Mouse (Mus musculus) lung, adult 18-20 months (tissue): ENCODE measurements at regions not wholly inside any gene's neighbourhood (a gene's known extent, or its start where the extent isn't known, plus 50 kb on each side); places are given as distances from the start of the nearest gene placed in this dataset.
A peak's percentile ranks its signal among the peaks of the same experiment; 100 is the strongest.

Experiments
- DNase-seq, 2 experiments: peaks; one replicate each; pipeline ENCODE4 v3.0.0; 2022; ENCODE audit warnings: mixed read lengths in 2 of 2

- no peak for DNase-seq
Observed at GRCm38 (mm10) chr4:31403976-31404375, 559.9 kb upstream of the Map3k7 start.

DNA sequence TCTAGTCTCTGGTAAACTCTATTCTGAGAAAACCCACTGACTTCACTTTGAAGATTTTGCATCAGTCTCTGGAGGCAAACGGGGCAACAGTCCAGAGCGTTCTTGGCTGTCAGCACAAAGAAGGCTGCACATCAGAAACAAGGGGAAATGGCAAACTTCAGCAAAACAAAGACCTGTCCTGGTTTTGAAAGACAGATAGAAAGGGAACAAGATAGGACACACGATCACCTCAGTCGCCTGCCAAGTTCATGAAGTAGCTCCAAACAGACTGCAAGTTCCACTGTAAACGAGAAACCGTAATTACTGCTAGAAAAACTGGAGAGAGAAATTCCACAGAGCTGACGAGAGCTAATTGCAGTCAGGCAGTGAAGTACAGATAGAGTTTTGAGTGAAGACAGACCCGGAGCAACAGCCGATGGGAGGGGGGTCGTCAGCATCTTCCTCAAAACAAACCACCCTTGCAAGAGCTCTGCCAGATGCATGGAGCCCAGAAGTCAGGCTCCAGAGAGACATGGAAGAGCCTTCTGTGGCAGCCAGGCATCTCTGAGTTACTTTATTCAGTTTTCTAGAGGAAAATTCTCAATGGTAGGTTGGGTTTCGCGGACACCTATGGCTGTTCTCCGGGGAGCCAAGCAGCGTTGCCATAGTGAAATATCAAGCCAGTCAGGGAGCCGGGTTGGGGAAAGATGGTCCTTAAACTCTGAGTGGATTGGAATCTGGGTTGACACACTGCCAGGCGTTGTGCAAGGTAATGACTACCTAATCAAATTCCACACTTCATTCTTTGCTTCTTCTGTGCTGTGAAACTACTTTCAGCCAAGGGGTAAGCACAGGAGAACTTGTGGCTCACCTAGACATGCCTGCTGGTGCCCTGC is 558.8 kb upstream of the Map3k7 start:
- peak; percentile 12 to 32 for DNase-seq

- DNase-seq: no peak
Observed at GRCm38 (mm10) chr4:31410157-31410556, 553.7 kb upstream of the Map3k7 start.

- DNase-seq: no peak
Observed at GRCm38 (mm10) chr4:31411770-31412525, 551.9 kb upstream of the Map3k7 start.

DNA sequence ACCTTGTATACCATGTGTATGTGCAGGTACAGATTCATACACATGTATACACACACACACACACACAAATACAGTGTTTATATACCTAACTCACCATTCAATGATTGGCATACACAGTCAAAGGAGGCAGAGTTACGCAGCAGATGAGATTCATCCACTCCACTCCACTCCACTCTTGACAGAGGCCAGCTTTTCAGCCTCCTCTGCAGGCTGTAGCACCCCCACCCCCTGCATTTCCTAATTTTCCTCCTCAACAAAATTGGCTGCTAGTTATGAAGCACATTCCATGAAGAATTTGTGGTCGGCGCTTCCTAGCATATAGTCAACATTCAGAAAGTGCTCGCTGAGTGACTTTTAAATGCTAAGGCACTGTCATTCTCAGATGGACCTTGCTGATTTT is 546.7 kb upstream of the Map3k7 start:
- no peak for DNase-seq

DNA sequence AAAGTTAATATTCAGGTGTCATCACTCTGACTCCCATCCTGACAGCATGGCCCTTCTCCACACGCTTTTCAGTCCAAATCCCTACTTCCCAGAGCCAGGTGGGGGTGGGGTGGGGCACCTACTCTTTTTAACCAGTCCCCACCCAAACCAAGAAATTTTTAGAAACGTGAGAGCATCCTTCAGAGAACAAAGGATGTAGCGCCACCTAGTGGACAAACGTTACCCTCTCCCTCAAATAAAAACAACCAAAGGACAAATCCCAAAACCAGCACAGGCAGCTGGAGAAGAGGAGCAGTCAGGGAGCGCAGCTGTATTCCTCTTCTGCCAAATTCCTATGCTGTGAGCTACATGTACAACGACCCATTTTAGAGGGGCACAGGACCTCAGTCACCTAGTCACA is 544.7 kb upstream of the Map3k7 start:
- DNase-seq: peak in 1 of 2 experiments; percentile 5

DNA sequence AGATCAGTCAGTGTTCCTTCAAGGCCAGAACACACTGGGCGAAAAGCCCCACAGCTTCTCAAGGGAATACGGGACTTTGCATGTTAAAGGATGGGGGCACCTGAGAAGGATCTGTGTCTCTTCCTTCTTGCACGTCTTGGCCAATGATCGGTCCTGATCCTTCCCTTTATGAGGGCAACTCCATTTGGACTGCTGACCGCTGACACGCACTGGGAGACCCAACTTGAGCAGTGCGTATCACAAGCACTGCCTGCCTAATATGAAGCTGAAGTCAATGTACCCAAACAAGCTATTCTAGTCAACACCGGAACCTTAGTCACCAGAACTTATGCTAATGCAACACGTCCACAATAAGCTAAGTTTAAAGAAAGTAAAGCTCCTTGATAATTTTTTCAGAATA is 543.7 kb upstream of the Map3k7 start:
- no peak for DNase-seq

DNA sequence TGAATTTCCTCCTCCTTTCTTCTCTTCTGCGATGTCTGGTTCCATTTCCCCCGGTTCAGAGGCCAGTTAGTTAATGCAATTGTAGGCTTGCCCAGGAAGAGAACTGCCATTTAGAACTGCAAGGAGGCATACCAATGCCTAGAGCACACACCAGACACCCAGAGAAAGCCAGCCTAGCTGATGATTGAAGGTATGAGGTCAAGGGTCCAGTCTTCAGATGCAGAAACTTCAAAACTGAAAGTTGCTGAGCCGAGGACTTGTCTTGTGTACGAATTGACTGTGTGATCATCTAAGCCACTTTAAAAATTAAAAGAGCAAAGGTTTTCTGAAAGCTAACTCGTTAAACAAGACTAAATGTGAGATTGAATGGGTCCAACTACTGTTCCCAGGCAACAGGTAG is 542.5 kb upstream of the Map3k7 start:
- no peak for DNase-seq

GRCm38 (mm10) chr4:31425135-31425534 is 538.8 kb upstream of the Map3k7 start:
- DNase-seq: no peak

DNA sequence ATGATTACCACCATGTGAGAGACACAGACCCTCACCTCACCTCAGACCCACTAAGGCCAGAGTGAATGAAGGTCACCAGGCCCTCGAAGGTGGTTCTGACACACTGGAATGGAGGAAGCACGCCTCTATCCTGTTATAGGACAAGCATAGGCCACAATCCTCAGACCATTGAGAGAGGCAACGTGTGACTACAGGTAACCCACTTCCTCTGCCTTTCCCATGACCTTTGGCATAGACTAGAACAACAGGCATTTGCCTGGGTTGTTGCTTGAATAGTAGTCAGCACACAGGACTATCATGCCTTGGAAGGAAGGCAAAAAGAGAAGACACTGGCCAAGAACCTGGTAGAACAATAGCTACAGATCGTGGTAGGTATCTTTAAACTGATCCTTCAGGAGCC is 538.2 kb upstream of the Map3k7 start:
- DNase-seq: no peak

DNA sequence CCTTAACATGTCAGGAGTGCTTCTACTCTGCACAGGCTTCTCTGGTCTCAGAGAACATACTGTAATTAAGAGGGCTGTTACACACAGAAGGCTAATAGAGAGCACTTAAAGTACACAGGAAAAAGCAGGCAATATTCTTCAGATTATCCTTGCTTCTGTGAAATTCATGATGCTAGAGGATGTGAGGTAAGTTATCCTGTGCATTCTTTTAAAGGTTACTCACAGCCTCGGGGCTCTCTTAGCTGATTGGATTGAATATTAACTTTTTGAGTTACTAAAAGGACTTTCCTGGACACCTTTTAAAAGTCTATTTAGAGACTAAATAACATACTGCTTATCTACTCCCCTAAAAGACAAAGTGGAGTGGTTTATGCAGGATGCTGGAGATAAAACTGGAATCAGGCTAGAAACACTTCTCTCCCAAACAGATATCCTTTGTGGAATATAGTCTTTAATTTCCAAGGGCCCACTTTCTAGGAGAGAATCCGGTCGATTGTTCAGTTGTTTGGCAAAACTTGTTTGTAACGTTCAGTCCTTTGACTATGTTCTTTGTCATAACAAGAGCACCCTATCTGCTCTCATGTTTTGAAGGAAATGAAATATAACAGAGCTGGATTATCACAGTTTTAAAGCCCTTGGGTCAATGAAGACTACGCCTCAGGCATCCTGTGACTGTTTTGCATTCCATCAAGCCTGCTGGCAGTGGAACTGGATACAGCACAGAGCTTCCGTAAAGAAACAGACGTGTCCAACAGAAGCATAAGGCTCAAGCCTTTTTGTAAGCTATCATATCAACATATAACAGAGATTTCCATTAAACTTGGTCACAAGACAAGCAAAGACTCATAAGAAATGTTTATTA is 537.5 kb upstream of the Map3k7 start:
- DNase-seq: no peak

- no peak for DNase-seq
Observed at GRCm38 (mm10) chr4:31433943-31434342, 530.0 kb upstream of the Map3k7 start.

GRCm38 (mm10) chr4:31454898-31455297 is 509.0 kb upstream of the Map3k7 start:
- DNase-seq: peak in 1 of 2 experiments; percentile 15

DNA sequence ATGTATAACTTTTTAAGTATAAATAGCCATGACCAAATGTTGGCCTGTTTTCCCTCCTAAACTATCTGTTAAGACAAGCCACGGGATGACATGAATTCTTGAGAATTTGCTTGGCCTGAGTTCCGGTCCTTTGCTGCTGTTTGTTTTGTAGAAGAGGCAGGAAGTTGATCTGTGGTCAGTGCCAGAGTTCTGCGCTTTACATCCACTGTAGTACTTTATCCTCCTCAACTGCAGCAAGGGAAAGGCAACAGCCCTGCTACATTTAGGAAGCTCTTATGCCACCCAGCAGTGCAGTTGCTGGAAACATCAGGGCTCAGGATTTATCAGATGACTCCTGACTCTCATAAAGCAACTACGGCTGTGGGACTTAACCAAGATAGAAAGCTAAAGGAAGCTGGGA is 508.4 kb upstream of the Map3k7 start:
- DNase-seq: peak; percentile 7

DNA sequence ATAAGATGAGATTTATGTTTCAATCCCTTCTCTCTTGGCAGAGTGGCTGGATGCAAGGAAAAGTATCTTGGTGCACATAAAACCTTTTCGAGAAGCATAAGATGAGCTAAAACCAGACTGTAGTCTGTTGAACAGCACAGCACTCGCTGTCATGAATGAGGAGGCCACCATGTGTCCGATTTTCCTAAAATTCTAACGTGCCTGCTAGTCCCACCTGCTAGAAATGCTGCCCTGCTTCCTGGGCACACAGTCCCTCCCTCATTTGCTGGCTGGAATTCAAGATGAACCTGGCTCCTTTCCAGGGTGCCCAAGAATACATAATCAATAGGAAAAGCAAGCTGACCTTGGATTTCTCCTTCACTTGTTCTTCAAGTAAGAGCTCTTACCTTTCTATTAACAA is 501.4 kb upstream of the Map3k7 start:
- DNase-seq: no peak

DNA sequence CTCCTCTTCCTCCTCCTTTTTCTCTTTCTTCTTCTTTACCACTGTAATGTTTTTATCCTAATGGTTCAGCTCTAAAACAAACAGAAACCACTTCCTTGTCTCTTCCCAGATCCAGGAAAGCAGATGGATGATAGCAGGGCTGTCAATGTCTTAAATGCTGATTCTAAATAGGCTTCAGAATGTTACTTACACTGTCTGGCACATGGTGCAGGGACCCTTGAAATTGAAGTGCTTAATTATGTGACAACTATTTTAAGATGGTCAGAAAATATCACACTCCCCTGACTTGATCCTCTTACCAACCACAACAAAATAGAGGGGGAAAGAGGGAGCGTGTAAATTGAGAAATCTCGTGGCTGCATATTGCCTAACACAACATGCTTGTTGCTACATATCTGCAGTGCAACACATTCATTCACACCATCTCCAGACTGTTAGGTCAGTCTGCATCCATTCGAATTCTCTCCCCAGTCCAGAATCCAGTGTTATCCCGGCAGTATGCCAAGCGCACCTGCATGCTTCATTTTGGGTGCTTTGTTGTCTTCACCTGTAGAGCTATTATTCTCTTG is 500.7 kb upstream of the Map3k7 start:
- no peak for DNase-seq

DNA sequence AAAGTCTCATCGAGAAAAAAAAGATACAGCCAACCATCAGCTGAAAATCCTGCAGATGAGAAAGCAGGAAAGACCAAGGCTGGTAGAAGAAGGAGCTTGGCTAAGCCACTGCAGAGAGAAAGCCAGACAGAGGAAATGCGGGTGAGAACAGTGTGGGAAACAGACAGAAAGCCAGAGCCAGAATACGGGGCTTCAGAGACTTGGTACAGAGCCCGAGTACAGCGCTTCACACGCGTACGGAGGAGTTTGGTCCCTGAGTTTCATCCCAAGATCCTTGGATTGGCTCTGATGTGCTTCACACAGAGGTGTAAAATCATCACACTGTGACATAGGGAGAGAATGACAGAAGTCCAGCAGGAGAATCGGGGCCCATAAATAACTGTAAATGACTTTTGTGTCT is 495.6 kb upstream of the Map3k7 start:
- no peak for DNase-seq

DNA sequence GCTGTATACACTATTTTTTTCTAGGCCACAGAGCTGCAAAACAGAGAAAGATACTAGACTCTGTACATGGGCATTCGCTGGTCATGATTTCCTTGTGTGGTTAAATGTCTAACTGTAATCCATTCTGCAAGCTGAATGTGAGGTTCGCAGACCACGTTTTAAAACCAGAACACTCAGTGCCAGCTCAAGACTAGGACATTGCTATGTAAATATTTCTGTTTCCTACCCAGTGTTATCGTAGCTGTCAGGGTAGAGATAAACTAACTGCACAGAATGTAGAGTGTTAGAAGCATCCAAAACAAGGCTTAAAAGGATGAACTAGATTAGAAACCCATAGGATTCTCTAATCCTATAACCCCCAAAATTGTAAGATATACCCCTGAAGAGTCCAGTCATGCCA is 494.1 kb upstream of the Map3k7 start:
- no peak for DNase-seq

DNA sequence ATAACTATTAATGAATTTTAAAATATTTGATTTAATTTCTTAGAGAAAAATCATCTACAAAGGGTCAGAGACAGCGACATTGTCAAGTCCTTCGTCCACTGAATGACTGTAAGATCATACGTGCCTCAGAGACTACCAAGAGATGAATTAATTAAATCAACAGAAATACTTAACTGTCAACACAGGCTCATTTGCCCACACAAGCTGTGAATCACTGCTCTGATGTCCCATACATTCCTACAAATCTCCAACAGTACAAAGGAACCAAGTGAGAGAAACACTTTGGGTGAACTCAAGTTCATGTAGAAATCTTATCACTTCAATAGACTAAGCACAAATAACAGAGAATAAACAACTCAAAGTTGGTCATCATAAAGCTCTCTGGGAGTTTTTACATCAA is 471.4 kb upstream of the Map3k7 start:
- no peak for DNase-seq

GRCm38 (mm10) chr4:31493087-31493511 is 470.8 kb upstream of the Map3k7 start:
- no peak for DNase-seq

GRCm38 (mm10) chr4:31499888-31500287 is 464.0 kb upstream of the Map3k7 start:
- no peak for DNase-seq

DNA sequence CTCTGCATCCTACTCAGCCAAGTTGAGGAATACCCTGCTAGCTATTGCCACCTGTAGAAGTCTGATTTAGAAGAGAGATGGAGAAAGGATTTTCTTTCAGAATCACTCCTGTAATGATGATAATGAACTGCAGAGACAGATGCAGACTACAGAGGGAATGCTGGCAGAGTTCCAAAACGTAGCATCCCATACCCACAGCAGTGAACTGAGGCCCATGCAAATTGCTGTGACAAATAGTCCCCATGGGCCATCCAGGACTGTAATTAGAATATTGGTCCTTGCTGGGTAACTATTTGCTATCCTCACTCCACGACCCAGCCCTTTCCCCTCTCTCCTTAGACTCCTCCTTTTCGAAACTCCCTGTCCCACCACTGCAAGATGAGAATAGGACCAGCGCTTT is 463.5 kb upstream of the Map3k7 start:
- no peak for DNase-seq
